Mouse (Mus musculus) liver, embryonic 14.5 days (tissue): ENCODE data around the gene Ikzf2.

Source experiments
- CTCF ChIP-seq: IDR thresholded peaks from 2 replicates; pipeline ENCODE4 v1.5.1; 2016; ENCODE audit warnings: antibody characterized with exemption, low read depth, control low read depth
- EP300 ChIP-seq: IDR thresholded peaks from 2 replicates; pipeline ENCODE4 v1.6.1; 2016; ENCODE audit warnings: antibody characterized with exemption, low read depth

DNA sequence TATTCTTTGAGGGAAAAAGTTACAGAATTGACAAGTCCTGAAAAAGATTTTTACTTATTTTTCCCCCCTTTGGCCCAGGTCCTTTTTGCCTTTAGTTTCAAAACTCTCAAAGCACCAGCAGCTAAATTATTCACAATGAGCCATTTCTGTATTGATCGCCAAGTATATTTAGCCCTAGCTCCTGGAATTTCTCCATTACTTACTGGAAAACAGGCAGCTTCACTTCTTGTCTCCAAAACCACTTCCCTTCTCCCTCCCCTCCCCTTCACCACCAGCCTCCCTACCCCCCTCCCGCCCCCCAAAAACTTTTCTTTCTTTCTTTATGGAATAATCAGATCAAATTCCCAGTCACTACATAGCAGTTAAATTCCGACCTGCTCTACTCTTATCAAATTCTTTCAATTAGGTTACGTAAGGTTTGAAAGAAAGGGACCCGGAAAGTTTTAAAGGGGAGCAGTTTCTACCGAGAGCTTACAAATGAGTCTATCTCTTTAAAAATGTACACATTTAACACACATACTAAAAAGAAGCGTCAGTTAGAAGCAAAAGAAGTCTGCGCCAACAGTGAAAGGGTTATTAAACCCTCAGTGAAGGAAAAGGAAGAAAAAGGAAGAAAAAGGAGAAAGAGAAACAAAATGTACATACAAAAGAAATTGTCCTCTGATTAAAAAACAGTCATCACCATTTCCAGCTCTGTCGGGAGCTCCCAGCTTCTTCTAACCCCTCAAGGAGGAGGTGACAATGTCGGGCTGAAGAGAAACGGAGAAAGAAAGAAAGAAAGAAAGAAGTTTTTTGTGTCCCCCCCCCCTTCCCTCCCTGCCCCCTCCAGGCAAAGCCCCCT, 1.8 kb downstream of the Ikzf2 start:
- TF ChIP-seq CTCF (no peak), EP300 (no peak)
